Mouse (Mus musculus) embryonic fibroblast, embryonic 13.5 days (primary cell): ENCODE measurements at regions not wholly inside any gene's neighbourhood (a gene's known extent, or its start where the extent isn't known, plus 50 kb on each side); places are given as distances from the start of the nearest gene placed in this dataset.

Experiments used
- CTCF ChIP-seq: IDR thresholded peaks from 2 replicates; pipeline ENCODE4 v1.5.1; 2011; ENCODE audit warnings: mild to moderate bottlenecking, control low read depth, low read length, moderate library complexity, borderline replicate concordance; ENCODE audit not compliant: insufficient read depth
- POLR2A ChIP-seq: IDR thresholded peaks from 2 replicates; pipeline ENCODE4 v1.6.1; 2011; ENCODE audit warnings: low read depth, mild to moderate bottlenecking, control low read depth, low read length, moderate library complexity

GRCm38 (mm10) chr6:101898544-101898943, 520.8 kb upstream of the Pdzrn3 start:
- TF ChIP-seq CTCF, result no peak
- TF ChIP-seq POLR2A, result no peak
